Mouse (Mus musculus) cerebellum, postnatal 14 days (tissue): ENCODE results near the gene Gm38100.

Experiments used
- DNase-seq, 2 experiments: peaks; one replicate each; pipeline ENCODE4 v3.0.0; 2021; ENCODE audit warnings: mixed read lengths in 2 of 2

Gene Gm38100

DNA sequence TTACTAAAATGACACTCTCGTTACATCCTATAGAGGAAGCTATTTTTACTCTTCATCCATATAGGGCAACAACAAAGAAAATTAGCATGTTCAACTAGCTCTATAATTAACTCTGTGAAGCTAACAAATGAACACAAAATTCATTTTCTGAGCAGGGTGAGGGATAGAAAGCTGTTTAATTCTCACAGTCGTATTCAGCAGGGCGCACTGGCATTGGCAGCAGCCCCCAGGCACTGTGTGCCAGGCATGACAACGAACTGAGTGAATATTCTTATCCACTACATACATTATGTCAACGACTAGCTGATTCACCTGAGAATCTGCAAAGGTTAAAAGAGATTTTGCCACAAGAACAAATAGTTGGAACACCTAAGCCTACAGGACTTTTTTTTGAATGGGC, 50.6 kb downstream of the Gm38100 start:
- peak; percentile 56 to 73 for DNase-seq
